Mouse (Mus musculus): ENCODE data around the gene Ndufb2. TPM values are rescaled to one million over a fixed set of nuclear protein-coding genes. Genes with fewer than 3 reads are reported as not detected.

Gene Ndufb2
- total RNA-seq (2021) = 100 to 1,000 TPM; 174 to 188 TPM

DNA sequence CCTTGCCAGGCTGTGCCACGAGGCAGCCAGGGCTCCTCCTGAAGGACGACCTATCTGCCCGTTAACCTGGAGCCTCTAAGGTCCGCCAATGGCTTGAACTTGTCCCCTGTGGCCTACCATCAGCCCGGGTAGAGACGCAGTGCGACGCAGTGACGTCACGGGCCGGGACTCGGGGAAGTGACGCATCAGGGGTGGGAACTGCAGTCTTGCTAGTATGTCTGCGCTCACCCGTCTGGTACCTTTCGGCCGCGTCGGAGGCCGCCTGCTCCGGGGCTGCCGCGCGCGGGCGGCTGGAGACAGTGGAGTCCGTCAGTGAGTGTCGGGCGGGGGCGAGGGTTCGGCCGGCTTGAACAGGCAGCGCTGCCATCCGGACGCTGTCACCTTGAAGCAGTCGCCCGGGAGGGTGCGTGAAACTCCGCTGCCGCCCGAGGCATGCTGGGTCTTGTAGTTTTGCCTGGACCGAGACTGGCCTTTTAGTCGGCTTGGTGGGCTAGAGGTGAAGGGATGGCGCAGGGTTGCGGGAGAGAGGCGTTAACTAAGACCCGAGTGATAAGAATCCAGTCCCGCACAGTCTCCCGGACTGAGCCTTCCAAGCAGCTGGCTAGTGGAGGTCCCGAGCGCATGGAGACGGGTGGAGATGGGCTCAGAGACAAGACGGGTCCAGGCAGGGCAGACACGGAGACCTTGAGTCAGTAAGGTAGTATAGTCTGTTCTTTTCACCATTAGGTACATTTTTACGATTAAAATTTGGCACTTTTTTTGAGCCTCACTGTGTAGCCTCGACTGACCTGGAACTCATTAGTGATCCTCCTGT lies at the start of gene Ndufb2:
Gene Ndufb2 (plus strand): TSS at position 174 of the 814 bp plus-strand sequence.
- peak; percentile 96 to 97 for DNase-seq (ENCODE audit: low spot score in 2 of 2)

DNA sequence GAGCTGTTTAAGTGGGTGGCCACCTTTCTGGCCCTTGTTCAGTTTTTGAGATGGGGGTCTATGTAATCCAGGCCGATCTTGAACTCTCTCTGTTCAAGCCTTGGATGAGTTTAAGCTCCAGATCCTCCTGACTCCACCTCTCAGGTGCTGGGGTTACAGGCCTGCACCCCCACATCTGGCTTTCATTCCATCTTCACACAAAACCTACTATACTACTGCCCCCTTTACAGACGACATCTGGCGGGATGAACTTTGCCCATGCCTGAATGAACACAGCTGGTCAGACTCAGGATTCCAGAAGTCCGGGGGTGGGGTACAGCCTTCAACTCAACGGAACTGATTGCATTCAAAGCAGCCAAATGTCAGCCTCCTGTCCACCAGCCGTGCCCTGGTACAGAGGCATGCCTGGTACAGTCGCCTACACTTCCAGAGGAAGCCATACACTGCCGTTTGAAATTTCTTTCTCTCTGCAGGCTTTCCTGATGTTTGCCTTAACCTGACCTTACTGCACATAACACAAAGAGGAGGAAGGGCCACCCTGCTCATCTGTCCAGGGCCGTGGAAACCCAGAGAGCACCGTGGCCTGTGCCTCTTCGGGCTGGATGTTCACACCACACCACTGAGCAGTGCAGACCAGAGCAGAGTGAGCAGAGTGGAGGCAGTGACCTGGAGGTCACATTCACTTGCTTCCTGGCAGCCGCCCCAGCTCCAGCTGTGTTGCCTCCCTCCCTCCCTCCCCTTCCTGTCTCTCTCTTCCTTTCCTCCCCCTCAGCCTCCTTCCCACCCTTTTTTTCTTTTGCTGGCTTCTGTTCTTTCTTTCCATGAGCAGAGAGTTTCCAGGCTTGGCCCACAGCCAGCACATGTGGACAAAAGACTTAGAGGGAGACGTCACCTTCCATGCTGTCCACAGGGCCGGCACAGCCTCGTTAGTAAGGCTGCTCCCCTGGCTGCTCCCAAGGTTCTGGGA lies 49.5 kb upstream of the Ndufb2 start:
- peak; percentile 24 to 35 for DNase-seq (ENCODE audit: low spot score in 2 of 2)
- intact Hi-C loops (cut with DNase I) = no loop called here

More for the DNA sequence above, at the start of gene Ndufb2:
- intact Hi-C loops (cut with DNase I) = no loop called here

DNA sequence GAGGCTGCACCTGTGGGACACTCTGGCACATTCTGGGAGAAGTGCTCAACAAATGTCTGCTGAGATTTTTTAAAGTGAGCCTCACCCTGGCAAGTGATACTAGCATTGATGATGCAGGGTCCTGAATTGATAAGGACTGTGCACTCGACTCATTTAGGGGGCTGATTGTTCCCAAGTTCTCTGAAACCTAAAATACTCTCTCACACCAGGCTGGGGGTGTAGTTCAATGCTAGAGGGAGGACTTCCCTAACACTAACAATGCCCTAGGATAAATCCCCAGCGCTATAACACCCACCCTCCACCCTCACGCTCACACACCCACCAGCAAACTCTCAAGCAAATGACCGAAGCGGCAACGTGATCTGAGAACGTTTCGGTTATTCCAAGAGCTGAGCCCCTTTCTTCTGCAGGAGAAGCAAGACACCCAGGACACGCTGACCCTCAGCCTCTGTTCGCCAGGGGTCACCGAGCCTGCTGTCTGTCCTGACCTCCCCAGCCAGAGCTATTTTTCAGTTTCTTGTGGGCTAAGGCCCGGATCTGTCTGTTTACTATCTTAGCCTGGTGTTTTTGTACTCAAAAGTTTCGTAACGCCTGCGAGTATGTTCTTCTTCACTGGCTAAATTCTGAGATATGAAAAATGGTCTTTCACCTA lies 48.5 kb upstream of the Ndufb2 start:
- intact Hi-C loops (cut with DNase I) = no loop called here
- no peak for DNase-seq (ENCODE audit: low spot score in 2 of 2)

DNA sequence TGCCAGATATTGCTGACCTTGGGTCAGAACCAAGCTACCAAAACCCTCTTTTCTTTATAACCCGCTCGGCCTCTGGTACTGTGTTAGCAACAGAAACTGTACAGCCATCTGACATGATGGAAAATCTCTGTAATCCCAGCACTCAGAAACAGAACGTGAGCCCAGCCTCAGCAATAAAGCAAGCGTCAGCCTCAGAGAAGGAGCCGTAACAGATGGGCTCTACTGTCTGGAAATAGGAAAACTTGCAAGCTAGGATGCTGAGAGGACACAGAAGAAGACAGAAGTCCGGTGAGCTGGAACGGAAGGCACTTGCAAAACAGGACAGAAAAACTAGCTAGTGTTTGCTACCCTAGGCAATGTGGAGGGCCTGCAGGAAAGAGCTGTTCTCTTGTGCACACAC lies 46.9 kb upstream of the Ndufb2 start:
- intact Hi-C loops (cut with DNase I) = no loop called here
- DNase-seq (ENCODE audit: low spot score in 2 of 2) = no peak

DNA sequence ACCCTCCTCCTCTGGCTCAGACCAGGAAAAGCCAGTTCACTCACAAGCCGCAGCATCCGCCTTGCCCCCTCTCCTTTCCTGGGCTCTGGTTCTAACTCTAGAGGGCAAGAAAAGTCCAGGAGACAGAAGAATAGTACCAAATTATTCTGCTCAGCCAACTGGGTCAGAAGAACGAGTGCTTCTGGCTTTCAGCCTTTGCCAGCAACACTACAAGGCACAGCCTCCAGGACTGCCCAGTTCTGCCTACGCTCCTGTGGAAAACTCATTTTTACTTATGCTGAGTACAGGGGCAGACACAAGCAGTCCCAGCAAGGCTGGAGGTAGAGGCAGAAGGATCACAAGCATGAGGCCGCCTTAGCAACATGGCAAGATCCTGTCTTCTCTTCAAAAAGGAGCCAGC lies 44.3 kb upstream of the Ndufb2 start:
- intact Hi-C loops (cut with DNase I) = no loop called here
- DNase-seq (ENCODE audit: low spot score in 2 of 2) = no peak

DNA sequence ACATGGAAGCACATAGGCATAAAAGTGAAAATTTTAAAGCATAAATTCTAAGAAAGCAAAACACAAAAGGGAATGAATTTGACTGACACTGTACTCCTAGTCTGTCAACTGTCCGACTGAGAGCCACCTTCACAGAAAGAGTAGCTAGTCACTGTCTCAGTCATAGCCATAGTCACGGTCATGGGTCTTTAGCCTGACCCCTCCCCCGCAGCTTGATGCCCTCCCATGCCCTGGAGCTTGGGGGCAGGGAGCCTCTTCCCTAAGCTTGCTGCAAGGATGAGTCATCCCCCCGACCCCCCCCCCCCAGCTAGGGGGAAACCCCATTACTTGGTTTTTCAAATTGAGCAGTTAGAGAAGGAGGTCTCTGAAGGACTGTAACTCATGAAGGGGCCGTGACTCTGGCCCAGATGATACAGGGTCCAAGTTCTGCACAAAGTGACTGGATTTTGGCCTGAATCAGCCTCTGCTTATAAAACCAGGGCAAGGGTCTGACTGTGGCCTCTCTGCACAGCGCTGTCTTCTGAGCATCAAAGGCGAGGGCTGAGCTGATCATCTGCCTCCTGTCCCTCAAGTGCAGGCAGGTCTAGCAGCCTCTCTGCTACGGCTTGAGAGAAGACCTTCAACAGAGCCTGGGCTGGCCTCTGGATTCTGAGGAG lies 40.3 kb upstream of the Ndufb2 start:
- no peak for DNase-seq (ENCODE audit: low spot score in 2 of 2)
- intact Hi-C loops (cut with DNase I) = no loop called here

DNA sequence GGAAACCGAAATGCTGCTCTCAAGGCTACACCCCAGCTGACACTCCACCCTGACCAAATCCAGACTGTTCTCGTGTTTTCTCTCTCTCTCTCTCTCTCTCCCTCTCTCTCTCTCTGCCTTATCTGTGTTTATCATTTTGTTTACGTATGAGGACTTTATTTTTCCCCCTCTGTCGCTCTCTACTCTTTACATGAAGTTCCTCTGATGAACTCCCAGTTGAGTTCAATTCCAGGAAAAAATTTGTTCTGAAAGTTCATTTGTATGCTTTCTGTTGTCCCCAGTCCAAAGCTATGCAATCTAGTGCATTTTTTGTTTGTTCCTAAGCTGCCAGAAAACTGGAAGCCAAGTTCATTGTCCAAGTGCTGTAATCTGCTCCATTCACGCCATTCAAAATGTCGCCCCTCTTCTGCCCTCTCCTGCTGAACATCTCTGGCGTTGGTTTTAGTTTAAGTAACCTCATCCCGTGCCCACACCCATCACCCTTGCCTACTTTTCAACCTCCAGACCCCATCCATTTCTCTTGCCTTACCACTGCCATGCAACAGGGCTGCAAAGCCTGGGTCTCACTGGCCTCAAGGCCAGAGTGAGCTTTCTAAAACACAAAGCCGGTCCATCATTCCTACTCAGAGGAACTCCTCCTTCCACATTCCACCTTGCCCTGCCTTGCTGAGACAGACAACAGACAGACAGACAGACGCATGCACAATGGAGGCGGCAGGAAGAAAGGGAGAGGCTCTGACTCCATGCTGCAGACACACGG lies 37.3 kb upstream of the Ndufb2 start:
- intact Hi-C loops (cut with DNase I) = loop anchor here (5.0 kb wide), 1 partner anchor 63 kb away; no protein-coding TSS in a partner anchor
- no peak for DNase-seq (ENCODE audit: low spot score in 2 of 2)

DNA sequence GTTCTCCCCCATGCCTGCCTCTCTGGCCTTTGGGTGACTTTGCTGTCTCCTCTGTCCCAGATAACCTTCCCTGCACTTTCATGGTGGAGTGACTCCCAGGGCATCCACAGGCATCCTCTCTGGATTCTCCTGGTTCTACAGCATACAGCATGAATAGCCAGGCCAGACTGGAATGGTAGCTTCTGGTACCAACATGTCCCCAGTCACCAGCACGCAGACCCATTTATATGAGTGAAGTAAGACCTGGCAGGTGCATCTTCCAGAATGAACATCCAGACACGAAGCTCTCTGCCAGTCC lies 36.8 kb upstream of the Ndufb2 start:
- DNase-seq (ENCODE audit: low spot score in 2 of 2) = no peak
- intact Hi-C loops (cut with DNase I) = loop anchor here (5.0 kb wide), 1 partner anchor 63 kb away; no protein-coding TSS in a partner anchor

DNA sequence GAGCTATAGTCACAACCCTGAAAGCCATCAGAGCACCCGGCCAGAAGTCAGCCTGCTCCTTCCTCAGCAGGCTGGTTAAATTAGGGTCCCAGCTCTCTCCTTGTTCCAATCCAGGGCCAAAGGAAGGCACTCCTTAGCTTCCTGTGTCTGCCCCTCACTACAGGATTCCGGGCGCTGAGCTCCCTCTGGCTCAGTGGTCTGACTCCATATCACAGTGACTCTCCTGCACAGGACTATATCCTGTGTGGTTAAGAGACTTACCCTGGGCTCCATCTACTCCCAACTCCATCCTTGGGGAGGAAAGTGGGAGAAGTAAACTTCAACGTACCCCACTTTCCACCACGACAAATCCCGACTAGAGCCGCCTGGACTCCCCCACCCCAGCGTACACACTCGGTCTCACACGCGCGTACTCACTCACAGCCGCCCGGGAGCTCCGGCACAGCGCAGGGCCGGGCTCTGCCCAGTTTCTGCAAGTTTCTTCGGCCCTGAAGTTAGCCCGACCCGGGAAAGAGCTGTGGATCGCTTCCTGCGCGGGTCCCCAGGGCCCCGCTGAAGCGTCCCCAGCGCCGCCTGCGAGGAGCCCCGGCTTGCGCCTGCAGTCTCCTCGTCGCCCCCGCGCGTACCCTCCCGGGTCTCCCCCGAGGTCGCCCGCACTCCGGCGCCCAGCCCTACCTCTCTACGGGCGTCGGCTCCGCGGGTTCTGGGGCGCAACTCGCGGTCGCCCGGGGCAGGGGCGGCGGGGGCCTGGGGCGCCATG lies 35.3 kb upstream of the Ndufb2 start:
- DNase-seq (ENCODE audit: low spot score in 2 of 2) = peak; percentile 30 to 43
- intact Hi-C loops (cut with DNase I) = loop anchor here (5.0 kb wide), 1 partner anchor 65 kb away; no protein-coding TSS in a partner anchor

DNA sequence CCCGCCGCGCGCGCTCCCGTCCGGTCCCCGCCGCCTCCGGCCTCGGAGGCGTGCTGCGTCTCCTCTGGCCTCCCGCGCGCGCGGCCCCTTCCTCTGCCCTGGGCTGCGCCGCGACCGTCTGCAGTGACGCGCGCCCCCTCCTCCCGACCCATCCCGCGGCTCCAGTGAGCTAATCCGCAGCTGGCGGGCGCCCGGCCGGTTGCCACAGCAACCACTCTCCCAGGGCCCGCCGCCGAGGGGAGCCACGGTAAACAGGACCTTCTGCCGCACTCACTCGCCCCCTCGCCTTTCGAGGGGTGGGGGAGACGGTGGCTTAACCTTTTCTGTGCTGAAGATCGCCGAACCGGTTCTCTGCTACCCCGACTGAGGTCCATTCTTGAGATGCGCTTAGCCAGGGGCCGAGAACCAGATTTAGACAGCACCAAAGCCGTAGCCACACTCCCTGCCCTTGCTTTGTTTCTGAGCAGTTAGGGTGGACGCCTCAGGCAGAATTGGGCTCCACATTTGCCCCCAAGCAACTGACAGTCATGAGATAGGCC lies 34.6 kb upstream of the Ndufb2 start, which contains the start of gene Dennd2a:
Gene Dennd2a (minus strand): TSS at position 145 of the 539 bp plus-strand sequence.
- DNase-seq (ENCODE audit: low spot score in 2 of 2) = peak; percentile 83 to 84
- intact Hi-C loops (cut with DNase I) = loop anchor here (5.0 kb wide), 1 partner anchor 65 kb away; no protein-coding TSS in a partner anchor

DNA sequence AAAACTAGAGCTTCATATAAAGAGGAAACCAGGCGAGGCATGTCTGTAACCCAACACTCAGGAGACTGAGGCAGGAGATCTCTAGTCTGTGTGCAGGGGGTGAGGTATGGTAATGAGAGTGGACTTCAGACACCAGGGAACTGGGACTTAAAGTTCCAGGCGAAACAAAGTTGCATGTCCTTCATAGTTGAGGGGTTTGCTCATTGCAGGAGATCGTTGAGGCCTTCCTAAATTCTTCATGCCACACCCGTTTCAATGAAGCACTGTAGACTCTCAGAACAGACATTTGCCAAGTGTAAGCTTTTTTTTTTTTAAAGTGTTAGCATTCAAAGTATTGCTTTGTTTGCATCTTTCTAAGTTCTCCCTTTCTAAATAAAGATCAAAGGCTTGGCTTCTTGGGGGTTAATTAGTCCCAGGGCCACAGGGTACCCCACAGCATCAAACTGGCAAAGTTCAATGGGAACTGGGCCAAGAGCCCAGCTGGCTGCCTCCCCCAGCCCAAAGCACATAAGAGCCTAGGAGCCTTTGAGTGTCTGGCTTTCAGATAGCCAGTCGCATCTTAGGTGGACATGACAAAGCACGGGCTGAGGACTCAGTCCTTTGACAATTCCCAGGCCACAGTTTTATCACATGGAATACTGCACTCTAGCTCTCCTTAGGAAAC lies 33.0 kb upstream of the Ndufb2 start:
- intact Hi-C loops (cut with DNase I) = loop anchor here (5.0 kb wide), 1 partner anchor 67 kb away; no protein-coding TSS in a partner anchor
- no peak for DNase-seq (ENCODE audit: low spot score in 2 of 2)

DNA sequence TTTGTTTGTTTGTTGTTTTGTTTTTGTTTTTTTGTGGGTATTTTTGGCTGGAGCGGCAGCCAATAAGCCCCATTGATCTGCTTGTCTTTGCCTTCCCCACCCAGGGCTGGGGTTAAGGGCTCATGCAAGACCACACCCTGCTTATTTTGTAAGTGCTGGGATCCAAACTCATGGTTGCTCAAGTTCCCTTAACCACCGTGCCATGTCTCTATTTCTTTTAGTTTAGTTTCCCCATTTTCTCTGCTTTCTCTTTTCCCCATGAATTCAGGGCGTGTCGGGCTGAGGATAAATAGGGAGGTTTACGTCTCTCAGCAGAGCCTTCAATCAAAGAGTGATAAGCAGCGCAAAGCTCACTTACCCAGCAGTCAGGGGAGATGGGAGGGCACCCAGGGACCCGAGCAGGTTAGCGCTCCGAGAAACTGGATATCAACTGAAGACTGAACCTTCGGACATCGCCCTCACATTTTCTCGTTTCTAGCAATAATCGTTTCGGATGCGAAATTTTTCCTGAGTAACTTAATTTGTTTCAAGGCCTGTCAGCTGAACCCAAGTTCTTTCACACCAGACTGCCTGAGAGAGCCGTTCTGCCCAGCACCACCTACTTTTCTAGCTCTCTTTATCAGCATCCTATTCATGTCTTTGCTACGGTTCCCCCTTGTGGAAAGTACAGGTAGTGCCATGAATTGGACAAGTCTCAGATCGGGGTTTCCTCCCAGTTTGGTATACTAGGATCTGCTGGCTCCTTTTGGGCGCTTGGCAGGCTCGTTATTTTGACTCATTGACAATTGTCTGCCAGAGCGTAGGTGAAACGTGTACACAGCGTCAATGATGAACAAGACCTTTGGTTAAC lies 30.0 kb upstream of the Ndufb2 start:
- intact Hi-C loops (cut with DNase I) = loop anchor here (2.0 kb wide), 1 partner anchor 98 kb away; no protein-coding TSS in a partner anchor
- peak; percentile 77 to 82 for DNase-seq (ENCODE audit: low spot score in 2 of 2)

DNA sequence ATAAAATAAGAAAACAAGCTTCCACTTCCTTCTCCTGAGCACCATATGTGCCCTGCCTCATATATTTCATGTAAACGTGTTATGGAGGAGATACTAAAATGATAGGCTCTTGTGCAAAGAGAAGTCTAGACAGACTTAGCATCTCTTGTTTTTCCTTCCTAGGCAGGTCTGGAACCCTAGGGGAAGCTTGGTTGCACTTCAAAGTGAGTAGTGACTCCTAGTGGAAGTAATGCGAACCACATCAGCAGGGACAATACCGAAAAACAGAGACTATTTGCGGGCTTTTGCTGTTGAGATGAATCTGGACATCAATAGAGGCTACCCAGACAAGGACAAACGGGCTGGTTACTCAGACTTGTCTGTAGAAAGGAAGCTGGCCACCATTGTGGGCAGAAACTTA lies 24.8 kb upstream of the Ndufb2 start:
- no peak for DNase-seq (ENCODE audit: low spot score in 2 of 2)
- intact Hi-C loops (cut with DNase I) = no loop called here

DNA sequence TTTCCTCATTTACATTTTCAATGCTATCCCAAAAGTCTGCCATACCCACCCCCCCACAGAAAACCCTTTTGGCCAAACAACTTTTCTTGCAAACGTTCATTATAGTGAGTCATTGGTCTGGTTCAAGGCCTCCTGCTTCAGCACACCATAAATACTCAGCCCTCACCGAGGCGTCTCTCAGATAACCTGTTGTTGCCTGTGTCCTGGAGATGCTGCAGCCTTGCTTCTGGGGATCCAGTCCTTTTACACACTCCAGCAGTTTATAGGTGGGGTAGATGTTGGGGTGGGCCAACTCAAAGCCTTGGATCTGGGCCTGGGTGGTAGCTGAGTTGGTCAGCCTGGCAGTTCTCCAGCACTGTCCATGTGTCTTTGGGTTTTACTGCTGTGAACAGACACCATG lies 21.9 kb upstream of the Ndufb2 start:
- DNase-seq (ENCODE audit: low spot score in 2 of 2) = no peak
- intact Hi-C loops (cut with DNase I) = loop anchor here (5.0 kb wide), 1 partner anchor 153 kb away; no protein-coding TSS in a partner anchor

DNA sequence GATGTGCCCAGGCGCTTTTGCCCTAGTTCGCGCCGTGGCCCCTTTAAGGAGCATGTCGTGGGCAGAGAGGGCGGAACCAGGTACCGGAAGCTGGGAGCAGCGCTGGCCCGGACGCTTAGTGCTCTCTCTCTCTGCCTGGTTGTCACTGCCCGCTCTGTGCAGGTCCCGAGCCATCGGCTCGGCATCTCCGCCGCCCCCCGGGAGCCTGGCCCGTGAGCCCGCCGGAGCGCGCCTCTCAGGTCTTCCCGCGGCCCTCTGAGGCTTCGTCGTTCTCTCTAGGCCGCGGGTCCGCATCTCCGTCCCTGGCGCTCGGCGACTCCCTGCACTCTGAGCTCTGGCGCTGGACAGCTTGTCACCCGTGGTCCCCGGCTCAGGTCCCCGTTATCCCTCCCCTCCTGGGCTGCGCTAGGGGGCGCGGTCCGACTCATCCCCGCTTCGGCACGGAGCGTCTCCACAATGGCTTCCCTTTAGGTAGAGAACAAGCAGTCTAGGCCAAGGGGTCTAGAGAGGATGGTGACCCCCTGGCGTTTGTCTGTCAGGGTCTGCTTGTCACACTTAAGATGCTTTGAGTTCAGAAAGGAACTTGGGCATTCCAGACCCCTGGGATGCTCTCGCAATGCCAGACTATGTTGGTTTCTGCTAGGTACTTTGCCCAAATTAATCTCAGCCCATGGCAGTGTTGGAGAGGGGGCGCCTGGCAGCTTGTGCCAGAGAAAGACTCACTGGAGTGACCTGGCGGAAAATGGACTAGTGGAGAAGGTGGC lies 18.4 kb upstream of the Ndufb2 start, which contains the start of gene Adck2:
Gene Adck2 (plus strand): TSS at position 83 of the 764 bp plus-strand sequence.
- intact Hi-C loops (cut with DNase I) = loop anchor here (5.0 kb wide), 1 partner anchor 157 kb away; no protein-coding TSS in a partner anchor
- DNase-seq (ENCODE audit: low spot score in 2 of 2) = peak; percentile 79 to 84

Data from left cerebral cortex, postnatal 36 days (tissue).